ENCODE assay signal across 11 mouse cellular contexts in genomic region chr13:69538327-69538726, GRCm38 (mm10). TPM values are rescaled to one million over a fixed set of nuclear protein-coding genes. Genes with fewer than 3 reads are reported as not detected.
A peak's percentile ranks its signal among the peaks of the same experiment; 100 is the strongest.
DNase-seq lines count a peak whose midpoint lies in the region; ATAC-seq and TF ChIP-seq lines count a peak whose summit lies in the region.
"Had no signal": no experiment of that assay in that cellular context is flagged by ENCODE, and none has a peak within 500 bp of the region (broad histone marks: within the 10 kb centered on the region; RNA-seq: fewer than 3 reads in every experiment).

No protein-coding gene starts in this region.

- TF ChIP-seq CTCF in midbrain, postnatal 0 days (IDR thresholded peaks at IDR 0.05) = no peak
- TF ChIP-seq CTCF in embryonic fibroblast, embryonic 13.5 days (IDR thresholded peaks at IDR 0.05; ENCODE audit: borderline replicate concordance, insufficient read depth, low read length) = no peak

- H3K4me3 ChIP-seq in midbrain, embryonic 10.5 days = 0 out of 2 replicates have a peak overlapping the region, but pooled peaks have one; percentile 9
- H3K4me3 ChIP-seq in midbrain, postnatal 0 days (ENCODE audit: low read depth, low read length) = no peak overlapping the region
- H3K4me3 ChIP-seq in embryonic fibroblast, embryonic 13.5 days (ENCODE audit: insufficient read depth, low read length) = no peak overlapping the region
- H3K4me3 ChIP-seq: myocyte had no signal

- peaks cover 53% of the 10 kb centered on the region for H3K4me1 ChIP-seq in midbrain, embryonic 10.5 days
- H3K4me1 ChIP-seq in midbrain, postnatal 0 days (ENCODE audit: insufficient read depth, low read length) = peaks cover 7% of the 10 kb centered on the region; the same call in 1 of the 2 replicates
- peaks cover 24% of the 10 kb centered on the region for H3K4me1 ChIP-seq in embryonic fibroblast, embryonic 13.5 days (ENCODE audit: control insufficient read depth, insufficient read depth, low read length)

- H3K9ac ChIP-seq in midbrain, postnatal 0 days (replicated peaks; ENCODE audit: low read length, poor library complexity, severe bottlenecking) = no peak overlapping the region
- H3K9ac ChIP-seq: lung, embryonic 14.5 days had no signal

- peaks cover 12% of the 10 kb centered on the region; the same call in 1 of the 2 replicates for H3K27me3 ChIP-seq in midbrain, embryonic 10.5 days (ENCODE audit: low read depth, poor library complexity, severe bottlenecking)
- H3K27me3 ChIP-seq in midbrain, postnatal 0 days (ENCODE audit: insufficient read depth, low read length) = no peaks in the 10 kb centered on the region

- no peak for ATAC-seq in midbrain, postnatal 0 days (ENCODE audit: low FRiP score)

- WGBS in midbrain, embryonic 10.5 days = 16% methylated on average over 4 of the region's 4 CpGs
- 11% methylated on average over 4 of the region's 4 CpGs for WGBS in midbrain, postnatal 0 days

- H3K4me2 ChIP-seq in midbrain, postnatal 0 days (ENCODE audit: low read depth, low read length, poor library complexity, severe bottlenecking) = no peak overlapping the region
- H3K4me2 ChIP-seq: lung, embryonic 14.5 days had no signal

- H3K9me3 ChIP-seq in midbrain, embryonic 10.5 days (replicated peaks) = no peaks in the 10 kb centered on the region
- H3K9me3 ChIP-seq in midbrain, postnatal 0 days (ENCODE audit: low read length) = no peaks in the 10 kb centered on the region

- 0 out of 2 replicates have a peak overlapping the region, but pooled peaks have one; percentile 28 for H3K27ac ChIP-seq in midbrain, embryonic 10.5 days (replicated peaks)
- H3K27ac ChIP-seq in midbrain, postnatal 0 days (ENCODE audit: low read depth, low read length) = no peak overlapping the region
- peak overlapping the region; percentile 16; the same call in 1 of the 2 replicates for H3K27ac ChIP-seq in embryonic fibroblast, embryonic 13.5 days (ENCODE audit: insufficient read depth, low read length)

- no peak for TF ChIP-seq POLR2A in embryonic fibroblast, embryonic 13.5 days (IDR thresholded peaks at IDR 0.05; ENCODE audit: low read depth, low read length)

- peak; percentile 47 for DNase-seq in gastrocnemius, adult 18-20 months (ENCODE audit: low spot score)
- DNase-seq in gastrocnemius, postnatal 4 days (ENCODE audit: low spot score in 2 of 2) = no peak
- peak; percentile 37 for DNase-seq in midbrain, embryonic 10.5 days (ENCODE audit: low spot score)
- DNase-seq in midbrain, postnatal 0 days (ENCODE audit: low spot score) = no peak
- peak; percentile 51 for DNase-seq in lung, postnatal 25 days (ENCODE audit: low spot score)
- no peak for DNase-seq in cerebellum, postnatal 4 days (ENCODE audit: low spot score in 2 of 2)
- no peak for DNase-seq in cerebellum, postnatal 10 days
- DNase-seq: lung, embryonic 14.5 days; thymus, postnatal 25 days had no signal

- H3K36me3 ChIP-seq in midbrain, embryonic 10.5 days = no peaks in the 10 kb centered on the region
- no peaks in the 10 kb centered on the region for H3K36me3 ChIP-seq in midbrain, postnatal 0 days (ENCODE audit: insufficient read depth, low read length)

RNA-seq across cellular contexts. Expression of gene Tent4a, which starts 3.9 kb away (rescaled TPM):
- total RNA-seq in gastrocnemius, adult 18-20 months (2021) = 1 to 10 TPM; 5.6 to 6.3 TPM
- 10 to 100 TPM; 19.0 to 21.9 TPM for total RNA-seq in gastrocnemius, postnatal 4 days (2021)
- 4.9 and 5.2 TPM in 2 replicates for polyA plus RNA-seq in midbrain, embryonic 10.5 days (2016; fragmentation: Nextera tagmentation; extraction: Ambion mirVana)
- total RNA-seq in midbrain, postnatal 0 days (2014; rRNA removed) = 26.1 TPM in 2 replicates
- polyA plus RNA-seq in midbrain, postnatal 0 days (2015; fragmentation: Nextera tagmentation; extraction: Ambion mirVana) = 4.5 and 5.2 TPM in 2 replicates
- 28.4 and 34.1 TPM in 2 replicates for polyA plus RNA-seq in embryonic fibroblast, embryonic 13.5 days (2011; ENCODE audit: insufficient read length, low read depth, missing spikeins)

RNA-seq across cellular contexts. Expression of gene Nsun2, which starts 4.8 kb away (rescaled TPM):
- total RNA-seq in gastrocnemius, adult 18-20 months (2021) = 10 to 100 TPM; 42.4 to 46.5 TPM
- 10 to 100 TPM; 49.5 to 50.7 TPM for total RNA-seq in gastrocnemius, postnatal 4 days (2021)
- 125 and 150 TPM in 2 replicates for polyA plus RNA-seq in midbrain, embryonic 10.5 days (2016; fragmentation: Nextera tagmentation; extraction: Ambion mirVana)
- total RNA-seq in midbrain, postnatal 0 days (2014; rRNA removed) = 51.1 and 60.3 TPM in 2 replicates
- 56.7 and 60.2 TPM in 2 replicates for polyA plus RNA-seq in midbrain, postnatal 0 days (2015; fragmentation: Nextera tagmentation; extraction: Ambion mirVana)
- polyA plus RNA-seq in embryonic fibroblast, embryonic 13.5 days (2011; ENCODE audit: insufficient read length, low read depth, missing spikeins) = 106 and 109 TPM in 2 replicates

Comparison
In these comparisons a context has a peak if more than half of its experiments do, and no peak if none do; other contexts are left out.
1. DNase-seq: peak in gastrocnemius, adult 18-20 months (single experiment), midbrain, embryonic 10.5 days (single experiment) and lung, postnatal 25 days (single experiment); none in gastrocnemius, postnatal 4 days (0 of 2), midbrain, postnatal 0 days (single experiment), cerebellum, postnatal 4 days (0 of 2) and cerebellum, postnatal 10 days (0 of 2).